Mouse (Mus musculus): ENCODE results near the gene Mgp. TPM values are rescaled to one million over a fixed set of nuclear protein-coding genes. Genes with fewer than 3 reads are reported as not detected.
"Not testable (repeated sequence)": the region's sequence is repeated elsewhere in the genome, so short reads cannot be mapped to it uniquely, and the experiment has no call there.

Gene Mgp
- polyA plus RNA-seq, 1 experiment from 2014 or later: 121 TPM

- WGBS: 28% methylated on average over 15 of the region's 15 CpGs
- Histone ChIP-seq H3K9ac (no peak overlapping the region), H3K4me3 (replicated peaks) (no peak overlapping the region), H3K27me3 (replicated peaks) (no peaks in the 10 kb centered on the region), H3K9me3 (no peaks in the 10 kb centered on the region), H3K27ac (peak overlapping the region; percentile 34; the same call in 1 of the 2 replicates), H3K4me1 (replicated peaks) (0 out of 2 replicates have a peak, but pooled peaks cover 3% of the 10 kb centered on the region), H3K4me2 (replicated peaks) (no peak overlapping the region), H3K36me3 (no peaks in the 10 kb centered on the region)
- no peak for ATAC-seq
These were observed 19.1 kb upstream of the Mgp start for GRCm38 (mm10) chr6:136894532-136895339.

DNA sequence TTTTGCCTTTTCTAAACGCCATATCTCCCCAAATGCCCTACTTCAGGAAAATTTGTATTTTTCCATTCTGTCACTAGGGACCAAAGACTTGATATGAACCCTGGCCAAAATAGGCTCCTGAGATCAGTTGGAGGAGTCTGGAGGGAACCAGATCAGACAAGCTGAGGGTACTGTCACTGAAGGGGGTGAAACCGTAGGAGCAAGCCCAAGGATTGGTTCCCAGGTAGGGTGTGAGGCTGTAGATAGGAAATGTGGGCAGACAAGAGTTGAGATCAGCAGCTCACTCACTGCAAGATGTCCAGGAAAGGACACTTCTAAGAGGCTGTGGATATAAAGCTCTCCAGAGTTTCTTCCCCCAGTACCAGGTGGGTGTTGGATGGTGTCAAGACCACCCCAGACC lies 16.4 kb upstream of the Mgp start:
- Histone ChIP-seq H3K4me1 (replicated peaks) (0 out of 2 replicates have a peak, but pooled peaks cover 3% of the 10 kb centered on the region), H3K27ac (no peak overlapping the region), H3K9me3 (no peaks in the 10 kb centered on the region), H3K4me2 (replicated peaks) (no peak overlapping the region), H3K36me3 (no peaks in the 10 kb centered on the region), H3K4me3 (replicated peaks) (no peak overlapping the region), H3K9ac (no peak overlapping the region), H3K27me3 (replicated peaks) (no peaks in the 10 kb centered on the region)
- WGBS: 90% methylated on average over 2 of the region's 2 CpGs
- ATAC-seq: no peak

DNA sequence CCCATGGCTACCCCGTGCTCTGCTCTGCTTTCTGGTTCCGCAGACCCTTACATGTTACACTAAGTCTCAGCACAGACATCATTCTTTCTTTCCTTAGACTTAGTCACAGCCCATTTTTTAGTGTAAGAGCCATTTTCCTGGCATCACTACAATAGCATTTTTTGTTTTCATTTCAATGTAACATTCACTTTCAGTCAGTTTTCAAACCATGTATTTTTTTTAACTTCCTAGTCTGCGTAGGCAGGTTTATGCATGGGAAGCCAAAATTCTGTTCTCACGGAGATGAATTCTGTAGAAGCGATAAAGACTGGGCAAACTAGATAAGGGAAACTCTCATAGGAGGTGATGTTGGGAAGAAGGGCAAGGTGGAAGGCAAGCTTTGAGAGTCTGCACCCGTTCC lies 13.9 kb upstream of the Mgp start:
- Histone ChIP-seq H3K36me3 (no peaks in the 10 kb centered on the region), H3K27ac (no peak overlapping the region), H3K27me3 (replicated peaks) (no peaks in the 10 kb centered on the region), H3K4me1 (replicated peaks) (0 out of 2 replicates have a peak, but pooled peaks cover 2% of the 10 kb centered on the region), H3K4me3 (replicated peaks) (no peak overlapping the region), H3K9me3 (no peaks in the 10 kb centered on the region), H3K9ac (no peak overlapping the region), H3K4me2 (replicated peaks) (no peak overlapping the region)
- no peak for ATAC-seq
- WGBS: 92% methylated on average over 6 of the region's 6 CpGs

DNA sequence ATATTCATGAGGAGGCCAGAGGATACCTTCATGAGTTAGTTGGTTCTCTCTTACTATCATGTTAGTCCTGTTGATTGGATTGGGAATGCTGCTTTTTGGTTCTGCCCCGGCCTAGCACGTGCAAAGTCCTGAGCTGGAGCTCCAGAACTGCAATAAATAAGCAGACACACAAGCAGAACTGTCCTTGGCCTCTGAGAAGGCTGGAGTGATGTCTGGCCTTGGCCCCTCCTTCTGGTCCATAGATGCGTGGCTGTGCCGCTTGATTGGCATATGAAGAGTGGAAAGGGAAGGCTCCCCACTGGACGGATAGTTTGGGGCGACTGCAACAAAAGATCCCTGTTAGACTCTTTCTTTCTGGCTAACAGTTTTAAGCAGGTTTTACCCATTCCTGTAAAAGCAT lies 13.4 kb upstream of the Mgp start:
- Histone ChIP-seq H3K9me3 (no peaks in the 10 kb centered on the region), H3K4me3 (replicated peaks) (no peak overlapping the region), H3K27me3 (replicated peaks) (no peaks in the 10 kb centered on the region), H3K9ac (no peak overlapping the region), H3K4me1 (replicated peaks) (no peaks in the 10 kb centered on the region), H3K4me2 (replicated peaks) (no peak overlapping the region), H3K36me3 (no peaks in the 10 kb centered on the region), H3K27ac (no peak overlapping the region)
- no peak for ATAC-seq
- WGBS: 88% methylated on average over 6 of the region's 6 CpGs

GRCm38 (mm10) chr6:136887854-136888253 lies 12.2 kb upstream of the Mgp start:
- Histone ChIP-seq H3K36me3 (no peaks in the 10 kb centered on the region), H3K4me1 (replicated peaks) (0 out of 2 replicates have a peak, but pooled peaks cover 4% of the 10 kb centered on the region), H3K27me3 (replicated peaks) (no peaks in the 10 kb centered on the region), H3K9ac (no peak overlapping the region), H3K27ac (peak overlapping the region; percentile 52), H3K4me3 (replicated peaks) (no peak overlapping the region), H3K9me3 (no peaks in the 10 kb centered on the region), H3K4me2 (replicated peaks) (no peak overlapping the region)
- ATAC-seq: peak; percentile 66; the same call in 1 of the 2 replicates
- WGBS: 33% methylated on average over 9 of the region's 9 CpGs

DNA sequence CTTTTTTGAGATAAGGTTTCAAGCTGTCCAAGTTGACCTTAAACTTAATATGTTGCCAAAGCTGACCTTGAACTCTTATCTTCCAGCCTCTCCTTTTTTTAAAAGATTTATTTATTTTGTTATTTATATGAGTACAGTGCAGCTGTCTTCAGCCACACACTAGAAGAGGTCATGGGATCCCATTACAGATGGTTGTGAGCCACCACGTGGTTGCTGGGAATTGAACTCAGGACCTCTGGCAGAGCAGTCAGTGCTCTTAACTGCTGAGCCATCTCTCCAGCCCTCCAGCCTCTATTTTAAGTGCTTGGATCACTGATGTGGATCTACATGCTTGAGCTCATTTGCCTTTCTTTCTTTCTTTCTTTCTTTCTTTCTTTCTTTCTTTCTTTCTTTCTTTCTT lies 9.1 kb upstream of the Mgp start:
- H3K9me3 ChIP-seq, ATAC-seq, H3K9ac ChIP-seq: not testable (repeated sequence)

GRCm38 (mm10) chr6:136883961-136884360 lies 8.3 kb upstream of the Mgp start:
- H3K36me3 ChIP-seq: no peaks in the 10 kb centered on the region
- H3K27ac ChIP-seq: no peak overlapping the region
- H3K27me3 ChIP-seq (replicated peaks): no peaks in the 10 kb centered on the region
- no peak overlapping the region for H3K4me2 ChIP-seq (replicated peaks)
- H3K9me3 ChIP-seq: no peaks in the 10 kb centered on the region
- 89% methylated on average over 6 of the region's 6 CpGs for WGBS
- no peak overlapping the region for H3K4me3 ChIP-seq (replicated peaks)
- no peak for ATAC-seq
- 0 out of 2 replicates have a peak, but pooled peaks cover 4% of the 10 kb centered on the region for H3K4me1 ChIP-seq (replicated peaks)
- H3K9ac ChIP-seq: no peak overlapping the region

More for the DNA sequence above, 9.1 kb upstream of the Mgp start:
- WGBS: 56% methylated on average over 1 of the region's 1 CpGs
- H3K27ac ChIP-seq; H3K4me1 ChIP-seq (replicated peaks); H3K4me3 ChIP-seq (replicated peaks); H3K36me3 ChIP-seq; H3K27me3 ChIP-seq (replicated peaks); H3K4me2 ChIP-seq (replicated peaks): not testable (repeated sequence)

DNA sequence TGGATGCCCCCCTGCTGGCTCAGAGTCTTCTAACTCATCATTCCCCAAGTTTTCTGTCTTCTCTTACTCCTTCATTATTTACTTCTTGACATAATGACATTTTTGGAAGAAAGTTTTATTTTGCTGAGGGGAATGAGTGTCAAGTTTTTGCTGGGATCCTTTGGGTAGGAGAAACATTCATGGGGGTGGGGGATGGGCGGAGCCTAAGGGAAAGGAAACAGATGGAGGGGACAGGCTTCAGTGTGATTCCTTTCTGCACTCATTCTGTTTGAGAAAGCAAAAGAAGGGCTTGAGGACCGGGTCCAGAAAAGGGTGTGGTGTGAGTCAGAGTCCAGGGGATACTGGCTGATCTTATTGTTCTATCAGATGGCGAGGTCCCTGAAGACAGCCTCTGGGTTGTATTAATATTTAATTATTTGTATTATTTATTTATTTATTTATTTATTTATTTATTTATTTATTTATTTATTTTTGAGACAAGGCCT lies 7.8 kb upstream of the Mgp start:
- no peak for ATAC-seq
- no peak overlapping the region for H3K4me2 ChIP-seq (replicated peaks)
- H3K27ac ChIP-seq: no peak overlapping the region
- no peaks in the 10 kb centered on the region for H3K36me3 ChIP-seq
- H3K9me3 ChIP-seq: no peaks in the 10 kb centered on the region
- no peaks in the 10 kb centered on the region for H3K27me3 ChIP-seq (replicated peaks)
- H3K4me1 ChIP-seq (replicated peaks): 0 out of 2 replicates have a peak, but pooled peaks cover 4% of the 10 kb centered on the region
- no peak overlapping the region for H3K4me3 ChIP-seq (replicated peaks)
- WGBS: 74% methylated on average over 3 of the region's 3 CpGs
- no peak overlapping the region for H3K9ac ChIP-seq

DNA sequence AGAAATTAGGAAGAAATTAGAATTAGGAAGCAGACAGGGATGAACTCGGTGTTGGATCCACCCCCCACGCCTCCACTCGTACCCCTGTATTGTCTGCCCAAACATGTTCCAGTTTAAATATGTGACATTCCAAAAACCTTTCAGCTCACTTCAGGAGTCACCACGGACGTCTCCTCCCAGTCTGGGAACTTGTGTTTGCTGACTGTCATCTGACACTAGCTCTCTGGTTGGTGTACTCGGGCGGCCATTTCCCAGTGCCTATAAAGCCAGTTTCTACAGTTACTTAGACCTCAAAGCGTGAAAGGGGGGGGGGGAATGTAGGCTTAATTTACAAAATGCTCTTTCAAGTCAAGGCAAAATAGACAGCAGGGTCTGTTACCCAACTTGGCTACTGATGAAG lies 6.1 kb upstream of the Mgp start:
- H3K4me3 ChIP-seq (replicated peaks): no peak overlapping the region
- no peak for ATAC-seq
- 58% methylated on average over 8 of the region's 8 CpGs for WGBS
- no peak overlapping the region for H3K9ac ChIP-seq
- H3K36me3 ChIP-seq: no peaks in the 10 kb centered on the region
- H3K27ac ChIP-seq: no peak overlapping the region
- H3K9me3 ChIP-seq: no peaks in the 10 kb centered on the region
- no peak overlapping the region for H3K4me2 ChIP-seq (replicated peaks)
- H3K27me3 ChIP-seq (replicated peaks): no peaks in the 10 kb centered on the region
- H3K4me1 ChIP-seq (replicated peaks): 0 out of 2 replicates have a peak, but pooled peaks cover 4% of the 10 kb centered on the region

DNA sequence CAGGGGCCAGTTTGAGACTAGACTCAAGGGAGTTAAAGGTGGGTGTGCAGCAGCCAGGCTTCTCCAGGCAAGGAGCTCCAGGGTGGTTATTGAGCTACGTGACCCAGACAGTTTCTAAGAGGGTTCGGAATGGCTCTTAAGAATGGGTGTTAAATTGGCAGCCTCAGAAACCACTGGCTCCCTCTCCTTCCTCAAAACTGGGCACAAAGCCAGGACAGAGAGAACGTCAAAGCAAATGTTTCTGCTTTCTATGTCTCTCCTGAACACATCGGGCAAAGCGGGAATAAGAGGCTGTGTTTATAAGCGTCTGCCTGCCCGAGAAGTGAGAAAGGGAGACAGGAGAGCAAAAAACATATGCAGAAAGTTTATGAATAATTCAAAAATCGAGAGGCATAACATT lies 1.0 kb downstream of the Mgp start:
- H3K9ac ChIP-seq: no peak overlapping the region
- H3K9me3 ChIP-seq: no peaks in the 10 kb centered on the region
- no peak for ATAC-seq
- peak overlapping the region; percentile 35 for H3K4me2 ChIP-seq (replicated peaks)
- 31% methylated on average over 8 of the region's 8 CpGs for WGBS
- H3K36me3 ChIP-seq: no peaks in the 10 kb centered on the region
- H3K4me3 ChIP-seq (replicated peaks): peak overlapping the region; percentile 10; the same call in 1 of the 2 replicates
- H3K4me1 ChIP-seq (replicated peaks): 0 out of 2 replicates have a peak, but pooled peaks cover 13% of the 10 kb centered on the region
- no peaks in the 10 kb centered on the region for H3K27me3 ChIP-seq (replicated peaks)
- no peak overlapping the region for H3K27ac ChIP-seq

GRCm38 (mm10) chr6:136868921-136869320 lies 6.7 kb downstream of the Mgp start:
- no peaks in the 10 kb centered on the region for H3K27me3 ChIP-seq (replicated peaks)
- no peak overlapping the region for H3K4me2 ChIP-seq (replicated peaks)
- ATAC-seq: no peak
- no peaks in the 10 kb centered on the region for H3K9me3 ChIP-seq
- H3K36me3 ChIP-seq: no peaks in the 10 kb centered on the region
- peaks cover 7% of the 10 kb centered on the region; the same call in 1 of the 2 replicates for H3K4me1 ChIP-seq (replicated peaks)
- no peak overlapping the region for H3K4me3 ChIP-seq (replicated peaks)
- 64% methylated on average over 5 of the region's 5 CpGs for WGBS
- H3K9ac ChIP-seq: no peak overlapping the region
- H3K27ac ChIP-seq: no peak overlapping the region

DNA sequence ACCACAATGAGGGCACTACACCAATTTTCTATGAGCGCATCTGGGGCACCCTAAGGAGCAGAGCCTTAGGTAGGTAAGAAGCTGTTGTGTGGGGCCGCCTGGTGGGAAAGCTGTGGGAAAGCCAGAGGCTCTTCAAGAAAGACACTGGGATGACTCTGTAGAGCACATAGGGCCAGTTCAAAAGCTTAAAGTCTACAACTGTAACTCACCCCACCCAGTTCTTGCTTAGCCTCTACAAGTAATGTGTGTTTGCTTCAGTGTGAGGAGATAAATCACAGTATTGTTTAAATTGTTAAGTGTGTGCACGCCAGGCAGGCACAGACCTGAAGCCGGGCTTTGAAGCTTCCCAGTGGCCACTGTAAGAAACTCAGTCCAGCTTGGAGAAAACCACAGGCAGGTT lies 9.5 kb downstream of the Mgp start:
- H3K27me3 ChIP-seq (replicated peaks): no peaks in the 10 kb centered on the region
- no peak overlapping the region for H3K9ac ChIP-seq
- no peak overlapping the region for H3K4me2 ChIP-seq (replicated peaks)
- WGBS: 60% methylated on average over 4 of the region's 4 CpGs
- H3K9me3 ChIP-seq: no peaks in the 10 kb centered on the region
- H3K4me1 ChIP-seq (replicated peaks): peaks cover 5% of the 10 kb centered on the region; the same call in 1 of the 2 replicates
- H3K36me3 ChIP-seq: no peaks in the 10 kb centered on the region
- no peak for ATAC-seq
- H3K4me3 ChIP-seq (replicated peaks): no peak overlapping the region
- no peak overlapping the region for H3K27ac ChIP-seq

DNA sequence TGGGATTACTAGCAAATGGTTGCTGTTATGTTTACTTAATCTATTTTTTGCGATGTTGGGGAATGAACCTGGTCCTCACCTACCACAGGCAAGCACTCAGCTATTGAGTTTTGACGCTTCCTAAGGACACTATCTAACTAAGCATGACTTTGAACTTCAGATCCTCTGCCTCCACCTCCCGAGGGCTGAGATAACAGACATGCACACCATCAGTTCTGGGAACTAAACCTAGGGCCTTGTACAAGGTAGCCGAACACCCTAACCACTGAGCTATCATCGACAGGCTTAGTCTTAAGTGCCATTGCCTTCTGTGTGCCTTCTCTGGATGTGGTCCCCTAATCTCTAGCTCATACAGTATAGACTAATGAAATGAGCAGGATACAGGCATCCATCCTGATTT lies 10.3 kb downstream of the Mgp start:
- no peak overlapping the region for H3K9ac ChIP-seq
- peaks cover 5% of the 10 kb centered on the region; the same call in 1 of the 2 replicates for H3K4me1 ChIP-seq (replicated peaks)
- H3K27ac ChIP-seq: no peak overlapping the region
- no peak for ATAC-seq
- WGBS: 93% methylated on average over 5 of the region's 5 CpGs
- no peaks in the 10 kb centered on the region for H3K27me3 ChIP-seq (replicated peaks)
- no peak overlapping the region for H3K4me2 ChIP-seq (replicated peaks)
- H3K4me3 ChIP-seq (replicated peaks): no peak overlapping the region
- H3K36me3 ChIP-seq: no peaks in the 10 kb centered on the region
- no peaks in the 10 kb centered on the region for H3K9me3 ChIP-seq
